Comparison of ENCODE assay signal across 12 mouse cellular contexts in genomic region chr1:90222427-90222901, GRCm38 (mm10). TPM values are rescaled to one million over a fixed set of nuclear protein-coding genes. Genes with fewer than 3 reads are reported as not detected.
DNase-seq lines count a peak whose midpoint lies in the region; ATAC-seq lines count a peak whose summit lies in the region.
"Had no signal": no experiment of that assay in that cellular context is flagged by ENCODE, and none has a peak within 500 bp of the region (broad histone marks: within the 10 kb centered on the region; RNA-seq: fewer than 3 reads in every experiment).

No protein-coding gene starts in this region.

- no peak overlapping the region; the same call in 1 of the 2 replicates for H3K9ac ChIP-seq in hindbrain, embryonic 11.5 days (ENCODE audit: low read depth, low read length)
- H3K9ac ChIP-seq in midbrain, embryonic 13.5 days (replicated peaks): peak overlapping the region; percentile 32; the same call in 1 of the 2 replicates
- H3K9ac ChIP-seq: embryonic facial prominence, embryonic 13.5 days had no signal

- H3K9me3 ChIP-seq in hindbrain, embryonic 11.5 days (ENCODE audit: control insufficient read depth, low read length): no peaks in the 10 kb centered on the region
- no peaks in the 10 kb centered on the region for H3K9me3 ChIP-seq in midbrain, embryonic 13.5 days
- H3K9me3 ChIP-seq in embryonic facial prominence, embryonic 10.5 days: 0 out of 2 replicates have a peak, but pooled peaks cover 3% of the 10 kb centered on the region

- ATAC-seq in hindbrain, embryonic 11.5 days (ENCODE audit: low FRiP score): peak; percentile 41
- ATAC-seq in midbrain, embryonic 13.5 days: peak; percentile 28
- ATAC-seq: intestine, postnatal 0 days had no signal

- intact Hi-C loops in left cerebral cortex, postnatal 4 days (cut with DNase I): no loop called here
- intact Hi-C loops in left cerebral cortex, postnatal 14 days (cut with DNase I): loop anchor here (5.0 kb wide), 1 partner anchor 65 kb away; no protein-coding TSS in a partner anchor

- H3K36me3 ChIP-seq in hindbrain, embryonic 11.5 days (ENCODE audit: control insufficient read depth, insufficient read depth, low read length): no peaks in the 10 kb centered on the region
- no peaks in the 10 kb centered on the region for H3K36me3 ChIP-seq in midbrain, embryonic 13.5 days
- H3K36me3 ChIP-seq in embryonic facial prominence, embryonic 10.5 days (replicated peaks): peaks cover 4% of the 10 kb centered on the region; the same call in 1 of the 2 replicates

- no peaks in the 10 kb centered on the region; the same call in 1 of the 2 replicates for H3K27me3 ChIP-seq in hindbrain, embryonic 11.5 days (ENCODE audit: control insufficient read depth, insufficient read depth, low read length)
- H3K27me3 ChIP-seq in midbrain, embryonic 13.5 days: peaks cover 13% of the 10 kb centered on the region; the same call in 1 of the 2 replicates
- peaks cover 5% of the 10 kb centered on the region; the same call in 1 of the 2 replicates for H3K27me3 ChIP-seq in embryonic facial prominence, embryonic 10.5 days (replicated peaks; ENCODE audit: low read depth, poor library complexity, severe bottlenecking)
- H3K27me3 ChIP-seq: embryonic facial prominence, embryonic 13.5 days had no signal

- 41% methylated on average over 17 of the region's 17 CpGs for WGBS in hindbrain, embryonic 11.5 days
- 16% methylated on average over 17 of the region's 17 CpGs for WGBS in midbrain, embryonic 13.5 days
- 74% methylated on average over 17 of the region's 17 CpGs for WGBS in embryonic facial prominence, embryonic 10.5 days

- peak; percentile 48 for DNase-seq in left cerebral cortex, postnatal 4 days
- DNase-seq in left cerebral cortex, postnatal 14 days (ENCODE audit: low spot score in 2 of 2): no peak
- DNase-seq in hindbrain, embryonic 11.5 days (ENCODE audit: low spot score): peak; percentile 39
- no peak for DNase-seq in embryonic facial prominence, embryonic 10.5 days (ENCODE audit: low spot score)
- no peak for DNase-seq in cerebellum, adult 8-10 months
- no peak for DNase-seq in kidney, postnatal 4 days
- DNase-seq: cerebellum, adult 9-10 months; heart, adult 11 months had no signal

- H3K4me3 ChIP-seq in hindbrain, embryonic 11.5 days (ENCODE audit: low read depth, low read length): no peak overlapping the region
- H3K4me3 ChIP-seq in midbrain, embryonic 13.5 days (replicated peaks): 0 out of 2 replicates have a peak overlapping the region, but pooled peaks have one; percentile 5
- no peak overlapping the region for H3K4me3 ChIP-seq in embryonic facial prominence, embryonic 10.5 days
- H3K4me3 ChIP-seq: embryonic facial prominence, embryonic 13.5 days had no signal

- H3K27ac ChIP-seq in hindbrain, embryonic 11.5 days (ENCODE audit: low read depth, low read length): peak overlapping the region; percentile 65
- H3K27ac ChIP-seq in midbrain, embryonic 13.5 days: peak overlapping the region; percentile 61
- H3K27ac ChIP-seq in embryonic facial prominence, embryonic 10.5 days (replicated peaks): no peak overlapping the region
- H3K27ac ChIP-seq: embryonic facial prominence, embryonic 13.5 days had no signal

- H3K4me1 ChIP-seq in hindbrain, embryonic 11.5 days (replicated peaks; ENCODE audit: control insufficient read depth, insufficient read depth, low read length): peaks cover 10% of the 10 kb centered on the region; the same call in 1 of the 2 replicates
- H3K4me1 ChIP-seq in midbrain, embryonic 13.5 days (replicated peaks): peaks cover 42% of the 10 kb centered on the region
- H3K4me1 ChIP-seq in embryonic facial prominence, embryonic 10.5 days: peaks cover 57% of the 10 kb centered on the region

- peak overlapping the region; percentile 13; the same call in 1 of the 2 replicates for H3K4me2 ChIP-seq in hindbrain, embryonic 11.5 days (replicated peaks; ENCODE audit: low read depth, low read length)
- peak overlapping the region; percentile 43 for H3K4me2 ChIP-seq in midbrain, embryonic 13.5 days (replicated peaks)
- H3K4me2 ChIP-seq: embryonic facial prominence, embryonic 13.5 days had no signal

RNA-seq across cellular contexts. Expression of gene Ackr3, which starts 18.7 kb away (rescaled TPM):
- 1 to 10 TPM; 7.3 to 9.0 TPM for total RNA-seq in left cerebral cortex, postnatal 4 days (2021)
- 10 to 100 TPM in 1 of 2 experiments, 1 to 10 TPM in 1; 7.2 to 10.5 TPM for total RNA-seq in left cerebral cortex, postnatal 14 days (2021)
- 25.7 and 29.6 TPM in 2 replicates for polyA plus RNA-seq in hindbrain, embryonic 11.5 days (2014; fragmentation: Nextera tagmentation; extraction: Ambion mirVana)
- polyA plus RNA-seq in midbrain, embryonic 13.5 days (2015; fragmentation: Nextera tagmentation; extraction: Ambion mirVana): 16.1 and 17.1 TPM in 2 replicates
- polyA plus RNA-seq in embryonic facial prominence, embryonic 10.5 days (2016; fragmentation: Nextera tagmentation; extraction: Ambion mirVana): 20.0 and 22.4 TPM in 2 replicates
- total RNA-seq: MEL had no signal

Comparison
In these comparisons a context has a peak if more than half of its experiments do, and no peak if none do; other contexts are left out.
1. DNase-seq: peak in left cerebral cortex, postnatal 4 days (single experiment) and hindbrain, embryonic 11.5 days (single experiment); none in left cerebral cortex, postnatal 14 days (0 of 2), embryonic facial prominence, embryonic 10.5 days (single experiment), cerebellum, adult 8-10 months (single experiment) and kidney, postnatal 4 days (0 of 2).